Mouse (Mus musculus) frontal cortex, postnatal 14 days (tissue): ENCODE results near the gene Cct6b.

Experiments used
- DNase-seq, 2 experiments: peaks; one replicate each; pipeline ENCODE4 v3.0.0; 2022; ENCODE audit warnings: low spot score in 2 of 2

Cct6b gene

GRCm38 (mm10) chr11:82763742-82764437 is at the start of gene Cct6b, which contains the start of gene Zfp830:
TSS of gene Cct6b (minus strand) at chr11:82764321.
TSS of gene Zfp830 (plus strand) at chr11:82764345.
- DNase-seq = peak; percentile 84 to 90

- DNase-seq = no peak
These were observed 44.4 kb upstream of the Cct6b start for GRCm38 (mm10) chr11:82808485-82808884.

- no peak for DNase-seq
These were observed 43.2 kb upstream of the Cct6b start for GRCm38 (mm10) chr11:82807370-82807769.

GRCm38 (mm10) chr11:82806656-82807055 is 42.5 kb upstream of the Cct6b start:
- no peak for DNase-seq

- DNase-seq = no peak
These were observed 19.3 kb upstream of the Cct6b start for GRCm38 (mm10) chr11:82783453-82783852.

GRCm38 (mm10) chr11:82782197-82782596 is 18.1 kb upstream of the Cct6b start:
- no peak for DNase-seq

- DNase-seq = peak; percentile 90 to 92
These were observed 17.1 kb upstream of the Cct6b start, which contains the start of gene Lig3 for GRCm38 (mm10) chr11:82780983-82781903. TSS of gene Lig3 (plus strand) at chr11:82781108.

GRCm38 (mm10) chr11:82780134-82780533 is 16.0 kb upstream of the Cct6b start:
- DNase-seq = no peak

GRCm38 (mm10) chr11:82764438-82764924 is 360 bp upstream of the Cct6b start:
- DNase-seq = no peak

- DNase-seq = no peak
These were observed 860 bp downstream of the Cct6b start for GRCm38 (mm10) chr11:82763261-82763660.

- no peak for DNase-seq
These were observed 1.8 kb downstream of the Cct6b start for GRCm38 (mm10) chr11:82762286-82762829.

GRCm38 (mm10) chr11:82755919-82756318 is 8.2 kb downstream of the Cct6b start:
- DNase-seq = no peak

- no peak for DNase-seq
These were observed 11.6 kb downstream of the Cct6b start for GRCm38 (mm10) chr11:82752349-82753115.

- DNase-seq = no peak
These were observed 17.2 kb downstream of the Cct6b start for GRCm38 (mm10) chr11:82746857-82747366.

- DNase-seq = no peak
These were observed 18.0 kb downstream of the Cct6b start for GRCm38 (mm10) chr11:82746138-82746537.

- no peak for DNase-seq
These were observed 25.1 kb downstream of the Cct6b start for GRCm38 (mm10) chr11:82739006-82739405.

GRCm38 (mm10) chr11:82734227-82734626 is 29.9 kb downstream of the Cct6b start:
- DNase-seq = no peak

- DNase-seq = no peak
These were observed 37.3 kb downstream of the Cct6b start for GRCm38 (mm10) chr11:82726862-82727261.

- DNase-seq = no peak
These were observed 44.8 kb downstream of the Cct6b start for GRCm38 (mm10) chr11:82719294-82719693.

GRCm38 (mm10) chr11:82712681-82713080 is 51.4 kb downstream of the Cct6b start:
- DNase-seq = no peak

- no peak for DNase-seq
These were observed 55.2 kb downstream of the Cct6b start for GRCm38 (mm10) chr11:82708934-82709333.
